Mouse (Mus musculus) heart, postnatal 0 days (tissue): ENCODE measurements at regions not wholly inside any gene's neighbourhood (a gene's known extent, or its start where the extent isn't known, plus 50 kb on each side); places are given as distances from the start of the nearest gene placed in this dataset.

ENCODE experiments used
- CTCF ChIP-seq: IDR thresholded peaks from 2 replicates; pipeline ENCODE4 v1.5.1; 2016; ENCODE audit warnings: antibody characterized with exemption, control low read depth, low read depth
- EP300 ChIP-seq: IDR thresholded peaks from 2 replicates; pipeline ENCODE4 v1.6.1; 2016; ENCODE audit warnings: antibody characterized with exemption, low read depth

GRCm38 (mm10) chr7:136813691-136814325 is 80.6 kb upstream of the Mgmt start:
- TF ChIP-seq CTCF: no peak
- TF ChIP-seq EP300: no peak
